Mouse (Mus musculus): Measurements from ENCODE around the gene Dusp3.

Dusp3 gene

DNA sequence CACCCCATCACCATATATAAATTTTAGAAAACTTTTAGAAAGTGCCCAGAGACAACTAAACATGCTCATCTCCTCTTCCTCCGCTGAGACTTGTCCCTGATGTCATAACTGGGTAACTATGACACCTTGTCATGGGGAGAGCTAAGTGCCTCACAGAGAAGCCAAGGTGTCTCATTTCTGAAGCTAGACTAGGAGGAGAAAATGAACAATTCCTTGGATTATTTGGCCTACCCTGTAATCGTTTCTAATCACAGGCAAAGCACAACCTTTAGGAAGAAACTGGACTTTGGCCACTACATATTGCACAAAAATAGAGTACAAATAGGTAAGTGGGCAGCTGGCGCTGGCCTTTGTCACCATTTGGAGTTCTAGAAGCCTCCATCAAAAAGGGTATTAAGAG lies at the start of gene Dusp3:
Gene Dusp3, minus strand, starts transcription at position 101 of the 400 bp plus-strand sequence.
- DNase-seq (ENCODE audit: low read depth), result no peak

- no peak for DNase-seq (ENCODE audit: low read depth)
Observed at GRCm38 (mm10) chr11:102036336-102036735, 49.5 kb upstream of the Dusp3 start.

- DNase-seq (ENCODE audit: low read depth), result no peak
Observed at GRCm38 (mm10) chr11:102035456-102035960, 48.7 kb upstream of the Dusp3 start.

DNA sequence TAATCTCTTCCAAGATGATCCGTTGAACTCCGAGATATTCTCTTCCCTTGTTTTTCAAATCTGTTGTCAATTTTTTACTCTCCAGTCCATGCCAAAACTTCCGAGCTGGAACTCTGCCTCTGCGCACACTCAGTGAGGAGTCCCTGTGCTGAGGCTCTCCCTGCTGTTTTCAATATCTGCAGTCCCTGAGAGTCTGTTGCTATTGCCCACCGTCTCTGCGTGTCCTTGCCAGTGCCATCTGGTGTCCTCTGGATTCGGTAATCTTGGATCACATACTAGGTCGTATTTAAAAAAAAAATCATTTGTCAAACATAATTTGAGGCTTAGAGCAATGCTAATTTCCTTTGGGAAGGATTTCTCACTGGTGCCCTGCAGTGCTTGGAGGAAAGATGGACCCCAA lies 48.1 kb upstream of the Dusp3 start:
- no peak for DNase-seq (ENCODE audit: low read depth)

DNA sequence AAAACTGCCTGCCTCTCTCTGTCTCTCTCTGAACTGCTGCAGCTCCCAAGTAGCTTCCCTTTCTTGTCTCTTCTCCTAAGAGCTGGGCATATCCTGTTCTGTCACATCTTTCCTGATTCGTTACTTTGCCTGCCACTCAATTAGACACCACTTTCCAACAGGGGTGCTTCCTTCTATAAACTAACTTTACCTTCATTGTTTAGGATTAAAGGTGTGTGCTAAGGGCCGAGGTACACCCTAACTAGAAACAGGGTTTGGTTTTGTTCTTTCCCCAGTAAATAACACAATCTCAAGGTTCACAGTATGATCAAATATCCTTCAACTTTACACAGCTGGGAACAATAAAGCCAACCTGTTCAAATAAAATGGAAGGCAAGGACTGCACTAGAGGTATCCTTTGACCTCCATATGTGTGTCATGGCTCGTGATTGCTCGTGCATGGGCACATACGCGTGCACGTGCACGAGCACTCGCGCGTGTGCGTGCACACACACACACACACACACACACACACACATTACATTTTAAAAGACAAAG lies 46.3 kb upstream of the Dusp3 start:
- no peak for DNase-seq (ENCODE audit: low read depth)

DNA sequence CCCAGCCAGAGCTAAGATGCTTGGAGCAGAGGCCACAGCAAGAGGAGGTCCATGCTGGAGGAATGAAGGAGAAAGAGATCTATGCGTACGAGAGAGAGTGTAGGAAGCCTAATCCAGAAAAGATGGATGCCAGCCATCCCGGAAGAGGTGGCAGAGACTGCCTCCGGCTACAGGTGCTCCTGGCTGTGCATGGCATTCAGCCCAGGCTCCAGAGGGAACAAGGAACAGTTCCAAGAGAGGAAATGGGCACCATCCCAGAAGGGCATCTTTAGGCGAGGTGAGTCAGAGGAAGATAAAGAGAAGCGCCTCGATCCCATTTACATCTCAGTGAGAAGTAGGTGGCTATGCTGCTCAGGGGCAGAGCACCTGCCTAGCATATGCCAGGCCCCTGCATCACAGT lies 44.3 kb upstream of the Dusp3 start:
- DNase-seq (ENCODE audit: low read depth), result no peak

GRCm38 (mm10) chr11:102029966-102030365 lies 43.2 kb upstream of the Dusp3 start:
- no peak for DNase-seq (ENCODE audit: low read depth)

DNA sequence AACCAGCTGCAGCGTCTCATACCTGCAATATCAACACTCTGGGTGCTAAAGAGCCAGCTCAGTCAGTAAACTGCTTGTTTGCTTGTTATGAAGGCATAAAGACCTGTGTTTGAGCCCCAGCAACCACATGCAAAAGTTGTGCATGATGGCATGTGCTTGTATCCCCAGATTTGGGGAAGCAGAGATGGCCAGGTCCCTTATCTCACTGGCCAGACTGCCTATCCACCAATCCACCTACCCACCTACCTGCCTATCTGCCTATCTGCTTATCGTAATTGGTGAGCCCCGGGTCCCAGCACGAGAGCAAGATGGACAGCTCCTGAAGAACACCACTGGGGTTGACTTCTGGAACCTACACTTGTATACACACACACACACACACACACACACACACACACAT lies 42.5 kb upstream of the Dusp3 start:
- no peak for DNase-seq (ENCODE audit: low read depth)

GRCm38 (mm10) chr11:102028087-102028816 lies 41.4 kb upstream of the Dusp3 start, which contains the start of gene Mpp3:
TSS of gene Mpp3 (minus strand) at chr11:102028461.
- DNase-seq (ENCODE audit: low read depth), result no peak

- peak; percentile 14 for DNase-seq (ENCODE audit: low read depth)
Observed at GRCm38 (mm10) chr11:102027361-102028017, 40.7 kb upstream of the Dusp3 start.

DNA sequence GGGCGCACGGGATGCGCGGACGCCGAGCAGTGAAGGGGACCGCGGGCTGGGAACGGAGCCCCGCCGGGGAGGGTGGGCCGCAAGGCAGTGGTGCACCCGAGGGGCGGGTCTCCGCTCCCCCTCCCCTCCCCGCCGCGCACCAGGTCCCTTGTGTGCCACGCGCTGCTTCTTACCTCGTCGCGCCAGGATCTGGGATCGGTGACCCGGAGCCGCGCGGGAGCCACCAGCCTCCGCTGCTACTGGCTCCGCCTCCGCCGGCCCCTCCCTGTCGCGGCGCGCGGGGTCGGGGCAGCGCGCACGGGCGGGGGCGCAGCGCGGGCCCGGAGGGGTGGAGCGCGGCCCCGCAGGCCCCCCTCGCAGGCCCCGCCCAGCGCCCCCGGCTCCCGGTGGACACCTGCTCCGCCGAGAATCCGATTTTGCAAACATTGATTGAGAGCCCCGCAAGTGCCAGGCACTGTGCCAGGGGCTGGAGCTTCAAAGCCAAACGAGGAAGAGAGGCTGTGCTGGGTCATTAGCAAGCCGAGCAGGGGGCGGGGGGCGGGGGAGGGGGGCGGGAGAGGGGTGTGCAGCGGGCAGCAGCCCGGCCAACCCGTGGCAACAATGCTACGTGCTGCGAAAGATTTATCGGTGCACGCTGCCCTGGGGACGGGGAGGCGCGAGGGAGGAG lies 40.0 kb upstream of the Dusp3 start:
- DNase-seq (ENCODE audit: low read depth), result peak; percentile 25

- DNase-seq (ENCODE audit: low read depth), result no peak
Observed at GRCm38 (mm10) chr11:102025991-102026660, 39.3 kb upstream of the Dusp3 start.

GRCm38 (mm10) chr11:102025354-102025753 lies 38.5 kb upstream of the Dusp3 start:
- DNase-seq (ENCODE audit: low read depth), result no peak

DNA sequence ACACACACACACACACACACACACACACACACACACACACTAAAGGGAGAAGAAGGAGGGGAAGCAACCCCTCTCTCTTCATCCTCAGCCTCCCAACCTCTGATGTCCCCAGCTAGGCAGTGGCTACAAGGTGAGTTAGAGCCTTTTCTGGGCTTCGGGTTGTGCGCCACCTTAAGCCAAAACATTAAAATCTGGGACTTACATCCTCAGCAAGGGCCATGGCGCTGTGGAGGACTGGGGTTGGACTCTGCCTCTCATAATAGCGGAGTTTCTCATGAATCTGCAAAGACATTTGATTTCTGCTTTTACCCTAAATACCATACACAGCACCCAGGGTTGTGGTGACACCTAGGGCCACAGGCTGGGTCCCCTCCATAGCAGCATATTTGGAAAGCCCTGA lies 38.1 kb upstream of the Dusp3 start:
- DNase-seq (ENCODE audit: low read depth), result no peak

DNA sequence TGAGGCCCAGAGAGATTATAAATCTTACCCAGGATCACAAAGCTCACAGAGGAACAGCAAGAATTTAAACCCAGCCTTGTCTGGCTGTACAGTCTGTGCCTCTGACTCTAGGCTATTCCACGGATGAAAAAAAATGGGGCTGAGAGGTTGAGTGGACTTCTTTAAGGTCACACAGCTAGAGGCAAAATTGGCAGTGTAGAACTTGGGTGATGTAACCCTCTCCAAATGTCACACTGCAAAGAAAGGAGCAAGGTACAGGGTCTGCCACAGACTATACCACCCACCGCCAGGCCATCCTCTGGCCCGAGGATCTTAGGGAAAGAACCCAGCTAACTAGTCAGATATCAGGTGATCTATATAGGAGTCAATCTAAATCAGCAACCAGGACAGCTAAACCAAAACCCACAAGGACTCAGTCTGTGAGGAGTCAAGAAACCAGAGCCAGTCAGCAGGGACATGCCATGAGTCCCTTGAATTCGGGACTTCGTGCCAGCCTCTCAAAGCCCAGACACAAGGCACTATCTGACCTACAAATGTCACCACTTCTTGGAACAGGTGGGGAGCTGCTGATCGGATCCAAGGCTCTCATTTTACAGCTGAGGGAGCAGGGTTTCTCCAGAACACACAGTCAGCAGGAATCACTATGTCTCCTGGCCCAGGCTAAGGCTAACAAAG lies 37.4 kb upstream of the Dusp3 start:
- no peak for DNase-seq (ENCODE audit: low read depth)

DNA sequence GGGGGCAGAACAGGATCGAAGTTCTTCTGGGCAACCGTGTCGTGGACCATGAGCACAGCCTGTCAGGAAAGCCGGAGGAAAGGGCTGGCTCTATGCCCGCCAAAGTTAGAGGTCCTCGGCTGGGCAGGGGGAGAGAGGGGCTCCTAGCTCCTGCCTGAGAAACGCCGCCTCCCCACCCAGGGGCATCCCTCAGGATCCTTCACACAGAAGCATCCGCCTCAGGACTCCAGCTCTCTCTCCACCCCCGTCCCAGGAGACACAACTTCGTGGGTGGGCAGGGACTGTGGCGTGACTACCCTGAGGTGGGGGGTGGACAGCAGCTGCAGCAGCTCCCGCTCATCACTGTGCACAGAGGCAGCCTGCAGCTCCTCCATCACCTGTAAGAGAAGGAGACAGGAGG lies 36.6 kb upstream of the Dusp3 start:
- no peak for DNase-seq (ENCODE audit: low read depth)

GRCm38 (mm10) chr11:102021196-102021595 lies 34.4 kb upstream of the Dusp3 start:
- DNase-seq (ENCODE audit: low read depth), result no peak

- no peak for DNase-seq (ENCODE audit: low read depth)
Observed at GRCm38 (mm10) chr11:102019736-102020135, 32.9 kb upstream of the Dusp3 start.

GRCm38 (mm10) chr11:102016136-102016535 lies 29.3 kb upstream of the Dusp3 start:
- DNase-seq (ENCODE audit: low read depth), result no peak

- no peak for DNase-seq (ENCODE audit: low read depth)
Observed at GRCm38 (mm10) chr11:102015472-102015871, 28.7 kb upstream of the Dusp3 start.

GRCm38 (mm10) chr11:102013201-102013600 lies 26.4 kb upstream of the Dusp3 start:
- DNase-seq (ENCODE audit: low read depth), result no peak

All from induced T-regulatory cell, adult 2 months (primary cell).